Mouse (Mus musculus): ENCODE data around the gene Gm20388.

- TF ChIP-seq CTCF (IDR thresholded peaks at IDR 0.05; ENCODE audit: low read depth): no peak
- TF ChIP-seq EP300 (IDR thresholded peaks at IDR 0.05; ENCODE audit: low read depth): no peak
These were observed 913.2 kb downstream of the Gm20388 start for GRCm38 (mm10) chr8:120823887-120824286.
